Mouse (Mus musculus) C2C12 (cell line): ENCODE results near the gene Mien1.

ENCODE experiments used
- CEBPB ChIP-seq: IDR thresholded peaks from one replicate; pipeline ENCODE4 v1.6.1; 2011; ENCODE audit warnings: low read depth, mild to moderate bottlenecking, control low read depth, moderate library complexity
- CTCF ChIP-seq: IDR thresholded peaks from one replicate; pipeline ENCODE4 v1.5.1; 2011; ENCODE audit not compliant: control insufficient read depth, insufficient read depth, insufficient read length
- MYOD1 ChIP-seq: IDR thresholded peaks from one replicate; pipeline ENCODE4 v1.6.1; 2011; ENCODE audit warnings: low read depth; ENCODE audit not compliant: control insufficient read depth, insufficient read length

DNA sequence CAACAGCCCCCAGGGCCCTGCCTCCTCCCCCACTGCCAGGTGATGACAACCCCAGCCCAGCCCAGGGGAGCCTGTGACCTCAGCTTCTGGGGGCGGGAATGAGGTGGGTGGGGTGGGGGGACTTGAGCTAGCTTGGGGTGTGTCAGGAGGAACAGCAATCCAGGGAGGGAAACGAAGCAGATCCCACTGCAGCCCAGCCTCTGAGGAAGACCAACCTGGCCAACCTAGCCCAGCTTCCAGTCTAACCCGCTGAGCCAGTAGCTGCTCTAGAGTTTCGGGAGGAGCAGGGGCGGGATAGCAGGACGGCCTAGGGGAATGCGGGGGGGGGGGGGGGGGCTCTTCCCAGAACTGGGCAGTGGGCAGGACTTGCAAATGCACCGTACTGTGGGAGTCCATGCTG, 46.8 kb downstream of the Mien1 start:
- TF ChIP-seq MYOD1 (no peak), CTCF (no peak), CEBPB (no peak)
